Mouse (Mus musculus) hindbrain, embryonic 11.5 days (tissue): ENCODE measurements around the gene Apol8. TPM values are rescaled to one million over a fixed set of nuclear protein-coding genes. Genes with fewer than 3 reads are reported as not detected.

ENCODE experiments used
- ATAC-seq: fragments of 200-750 bp; cut with Nextera tagmentation; 2 replicates; pipeline ENCODE4 v1.8.0; 2017; ENCODE audit warnings: mild to moderate bottlenecking, moderate TSS enrichment, moderate library complexity; ENCODE audit not compliant: low FRiP score
- DNase-seq: peaks from one replicate; pipeline ENCODE4 v3.0.0-alpha.2; 2015; ENCODE audit warnings: low spot score
- H3K27ac ChIP-seq: fragments of 300-500 bp; sonication (generic); 2 replicates; pipeline ENCODE4 v1.5.1; 2014; ENCODE audit warnings: mild to moderate bottlenecking, low read depth, low read length
- H3K27me3 ChIP-seq: fragments of 300-500 bp; sonication (generic); 2 replicates; pipeline ENCODE4 v1.6.1; 2014; ENCODE audit warnings: mild to moderate bottlenecking, low read length, moderate library complexity, mixed read lengths; ENCODE audit not compliant: control insufficient read depth, insufficient read depth
- H3K36me3 ChIP-seq: fragments of 300-500 bp; sonication (generic); 2 replicates; pipeline ENCODE4 v1.6.1; 2014; ENCODE audit warnings: mild to moderate bottlenecking, low read length, moderate library complexity, mixed read lengths; ENCODE audit not compliant: control insufficient read depth, insufficient read depth
- H3K4me1 ChIP-seq: fragments of 300-500 bp; sonication (generic); replicated peaks from 2 replicates; pipeline ENCODE4 v1.6.1; 2014; ENCODE audit warnings: low read length, mixed read lengths; ENCODE audit not compliant: control insufficient read depth, insufficient read depth
- H3K4me2 ChIP-seq: fragments of 300-500 bp; sonication (generic); replicated peaks from 2 replicates; pipeline ENCODE4 v1.6.1; 2014; ENCODE audit warnings: mild to moderate bottlenecking, low read depth, low read length
- H3K4me3 ChIP-seq: fragments of 300-500 bp; sonication (generic); 2 replicates; pipeline ENCODE4 v1.5.1; 2014; ENCODE audit warnings: low read depth, low read length
- H3K9ac ChIP-seq: fragments of 300-500 bp; sonication (generic); 2 replicates; pipeline ENCODE4 v1.6.1; 2014; ENCODE audit warnings: low read depth, low read length
- H3K9me3 ChIP-seq: fragments of 300-500 bp; sonication (generic); 2 replicates; pipeline ENCODE4 v1.6.1; 2016; ENCODE audit warnings: low read length; ENCODE audit not compliant: control insufficient read depth
- WGBS: fragments of 180-500 bp; shearing (Covaris S2); extraction: QIAGEN DNeasy Blood & Tissue Kit; methylation state at CpG from one replicate; pipeline ENCODE4 v1.1.7; 2014; 5-methylcytosine and 5-hydroxymethylcytosine counted together
- polyA plus RNA-seq: library from polyadenylated mRNA; unstranded; fragments of >200 nt; fragmentation: Nextera tagmentation; extraction: Ambion mirVana; gene quantifications from 2 replicates; pipeline ENCODE4 v1.2.1, GENCODE M21; 2014

Gene Apol8
- polyA plus RNA-seq, result 0.06 and 0.20 TPM in 2 replicates

- Histone ChIP-seq H3K27ac (no peak within 1 kb of the TSS), H3K4me1 (0 out of 2 replicates have a peak, but pooled peaks cover 2% of the 10 kb centered on the region), H3K9ac (no peak within 1 kb of the TSS), H3K9me3 (no peaks in the 10 kb centered on the region), H3K4me2 (0 out of 2 replicates have a peak within 1 kb of the TSS, but pooled peaks have one; percentile 5), H3K27me3 (no peaks in the 10 kb centered on the region), H3K36me3 (no peaks in the 10 kb centered on the region), H3K4me3 (no peak within 1 kb of the TSS)
- ATAC-seq, result no peak
- DNase-seq, result peak; percentile 83
- 10% methylated on average over 9 of the region's 9 CpGs for WGBS
Measured at GRCm38 (mm10) chr15:77756848-77757247, at the start of gene Apol8. Apol8 (minus strand) TSS chr15:77757003.

GRCm38 (mm10) chr15:77805657-77806056 lies 48.9 kb upstream of the Apol8 start:
- Histone ChIP-seq H3K4me1 (0 out of 2 replicates have a peak, but pooled peaks cover under 1% of the 10 kb centered on the region), H3K27ac (no peak overlapping the region), H3K4me3 (no peak overlapping the region), H3K9ac (no peak overlapping the region), H3K9me3 (no peaks in the 10 kb centered on the region), H3K36me3 (no peaks in the 10 kb centered on the region), H3K27me3 (no peaks in the 10 kb centered on the region), H3K4me2 (no peak overlapping the region)
- no peak for DNase-seq
- 95% methylated on average over 4 of the region's 4 CpGs for WGBS
- ATAC-seq, result no peak

- Histone ChIP-seq H3K4me2 (no peak overlapping the region), H3K9ac (no peak overlapping the region), H3K27ac (no peak overlapping the region), H3K36me3 (no peaks in the 10 kb centered on the region), H3K27me3 (no peaks in the 10 kb centered on the region), H3K9me3 (no peaks in the 10 kb centered on the region), H3K4me3 (no peak overlapping the region), H3K4me1 (0 out of 2 replicates have a peak, but pooled peaks cover under 1% of the 10 kb centered on the region)
- WGBS, result 87% methylated on average over 9 of the region's 9 CpGs
- no peak for DNase-seq
- no peak for ATAC-seq
Measured at GRCm38 (mm10) chr15:77804949-77805348, 48.1 kb upstream of the Apol8 start.

- no peak overlapping the region for H3K27ac ChIP-seq
- H3K9me3 ChIP-seq, result no peaks in the 10 kb centered on the region
- H3K9ac ChIP-seq, result no peak overlapping the region
- no peak for ATAC-seq
- no peak overlapping the region for H3K4me3 ChIP-seq
- peaks cover 3% of the 10 kb centered on the region; the same call in 1 of the 2 replicates for H3K4me1 ChIP-seq
- DNase-seq, result no peak
- no peaks in the 10 kb centered on the region for H3K27me3 ChIP-seq
- WGBS, result 85% methylated on average over 6 of the region's 6 CpGs
- no peak overlapping the region for H3K4me2 ChIP-seq
- no peaks in the 10 kb centered on the region for H3K36me3 ChIP-seq
Measured at GRCm38 (mm10) chr15:77804460-77804859, 47.7 kb upstream of the Apol8 start.

DNA sequence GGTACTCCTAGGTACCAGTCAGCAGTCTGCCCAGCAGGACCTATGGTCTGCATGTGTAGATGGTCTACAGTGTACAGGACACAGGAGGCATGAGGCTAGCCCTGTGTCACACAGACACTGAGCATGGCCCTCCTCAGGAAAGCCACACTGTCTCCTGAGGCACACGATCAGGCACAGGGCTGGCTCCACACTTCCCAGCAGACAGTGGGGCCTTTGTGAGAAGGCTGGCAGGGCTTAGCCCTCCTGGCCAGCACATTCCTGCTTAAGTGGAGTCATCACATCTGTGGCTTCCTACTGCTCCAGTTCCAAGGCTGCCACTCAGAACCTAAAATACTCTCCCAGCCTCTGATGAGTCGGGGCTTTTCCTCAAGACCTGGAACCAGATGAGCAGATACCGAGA lies 46.9 kb upstream of the Apol8 start:
- no peak for ATAC-seq
- H3K36me3 ChIP-seq, result no peaks in the 10 kb centered on the region
- H3K9ac ChIP-seq, result no peak overlapping the region
- H3K9me3 ChIP-seq, result no peaks in the 10 kb centered on the region
- WGBS, result 68% methylated on average over 3 of the region's 3 CpGs
- H3K4me1 ChIP-seq, result peaks cover 5% of the 10 kb centered on the region
- H3K27me3 ChIP-seq, result no peaks in the 10 kb centered on the region
- no peak for DNase-seq
- no peak overlapping the region for H3K27ac ChIP-seq
- no peak overlapping the region for H3K4me3 ChIP-seq
- H3K4me2 ChIP-seq, result no peak overlapping the region

DNA sequence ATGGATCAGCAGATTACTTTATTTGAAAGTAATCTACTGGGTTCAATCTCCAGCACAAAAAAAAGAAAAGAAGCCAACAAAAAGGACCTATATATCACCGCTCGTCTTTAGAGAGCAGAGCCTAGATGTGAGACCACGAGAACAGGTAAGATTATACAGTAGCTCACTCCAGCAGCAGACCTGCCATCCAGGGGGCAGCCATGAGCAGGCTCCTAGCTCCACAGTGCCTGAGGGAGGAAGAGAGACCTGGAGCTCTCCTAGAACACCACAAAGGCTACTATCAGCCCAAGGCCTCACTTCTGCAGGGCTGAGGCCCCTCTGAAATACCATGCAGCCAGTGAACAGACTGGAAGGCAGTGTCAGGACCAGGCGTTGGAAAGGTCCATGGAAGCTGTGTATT lies 46.2 kb upstream of the Apol8 start:
- Histone ChIP-seq H3K9me3 (no peaks in the 10 kb centered on the region), H3K36me3 (no peaks in the 10 kb centered on the region), H3K4me3 (no peak overlapping the region), H3K9ac (no peak overlapping the region), H3K27me3 (no peaks in the 10 kb centered on the region), H3K27ac (no peak overlapping the region), H3K4me1 (peaks cover 8% of the 10 kb centered on the region), H3K4me2 (no peak overlapping the region)
- ATAC-seq (no peak), DNase-seq (no peak)
- 86% methylated on average over 4 of the region's 4 CpGs for WGBS

DNA sequence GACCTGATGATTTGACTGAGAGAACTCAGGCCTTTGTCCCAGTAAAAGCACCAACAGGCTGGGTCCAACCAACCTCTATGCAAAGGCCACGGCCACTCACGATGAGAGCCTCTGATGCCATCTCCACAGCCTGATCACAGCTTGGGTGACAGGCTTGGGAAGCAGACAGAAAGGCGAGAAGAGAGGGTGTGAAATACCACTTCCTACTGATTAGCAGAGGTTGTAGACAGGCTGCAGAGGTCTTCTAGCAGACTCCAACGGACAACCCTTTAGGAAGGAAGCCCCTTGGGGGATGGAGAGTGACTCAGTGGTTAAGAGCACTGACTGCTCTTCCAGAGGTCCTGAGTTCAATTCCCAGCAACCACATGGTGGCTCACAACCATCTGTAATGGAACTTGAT lies 44.4 kb upstream of the Apol8 start:
- no peak for DNase-seq
- no peaks in the 10 kb centered on the region for H3K27me3 ChIP-seq
- WGBS, result 77% methylated on average over 4 of the region's 4 CpGs
- no peak overlapping the region for H3K9ac ChIP-seq
- H3K36me3 ChIP-seq, result no peaks in the 10 kb centered on the region
- H3K4me3 ChIP-seq, result no peak overlapping the region
- H3K4me1 ChIP-seq, result peaks cover 10% of the 10 kb centered on the region
- H3K4me2 ChIP-seq, result no peak overlapping the region
- no peak overlapping the region for H3K27ac ChIP-seq
- H3K9me3 ChIP-seq, result no peaks in the 10 kb centered on the region
- ATAC-seq, result no peak

DNA sequence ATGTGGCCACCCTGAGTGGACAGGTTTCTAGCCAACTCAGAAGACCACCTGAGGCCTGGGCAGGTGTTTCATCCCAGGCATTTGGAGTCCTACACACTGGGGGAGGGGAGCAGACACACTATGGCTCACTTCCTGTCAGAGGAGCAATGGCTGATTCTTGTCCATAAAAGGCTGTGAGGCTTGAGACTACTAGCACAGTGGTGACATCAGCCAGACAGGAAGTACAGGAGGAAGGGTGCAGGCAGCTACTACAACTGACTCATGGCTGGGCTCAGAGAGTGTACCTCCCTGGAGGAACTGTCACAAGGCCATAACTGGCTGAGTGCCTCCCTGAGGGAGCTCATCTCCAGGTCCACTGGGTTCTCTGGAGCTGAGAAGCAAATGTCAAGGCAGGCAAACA lies 43.7 kb upstream of the Apol8 start:
- no peaks in the 10 kb centered on the region for H3K36me3 ChIP-seq
- DNase-seq (no peak), ATAC-seq (no peak)
- H3K4me2 ChIP-seq, result no peak overlapping the region
- no peaks in the 10 kb centered on the region for H3K9me3 ChIP-seq
- no peak overlapping the region for H3K27ac ChIP-seq
- H3K4me1 ChIP-seq, result peaks cover 10% of the 10 kb centered on the region
- H3K4me3 ChIP-seq, result no peak overlapping the region
- H3K9ac ChIP-seq, result no peak overlapping the region
- no peaks in the 10 kb centered on the region for H3K27me3 ChIP-seq

DNA sequence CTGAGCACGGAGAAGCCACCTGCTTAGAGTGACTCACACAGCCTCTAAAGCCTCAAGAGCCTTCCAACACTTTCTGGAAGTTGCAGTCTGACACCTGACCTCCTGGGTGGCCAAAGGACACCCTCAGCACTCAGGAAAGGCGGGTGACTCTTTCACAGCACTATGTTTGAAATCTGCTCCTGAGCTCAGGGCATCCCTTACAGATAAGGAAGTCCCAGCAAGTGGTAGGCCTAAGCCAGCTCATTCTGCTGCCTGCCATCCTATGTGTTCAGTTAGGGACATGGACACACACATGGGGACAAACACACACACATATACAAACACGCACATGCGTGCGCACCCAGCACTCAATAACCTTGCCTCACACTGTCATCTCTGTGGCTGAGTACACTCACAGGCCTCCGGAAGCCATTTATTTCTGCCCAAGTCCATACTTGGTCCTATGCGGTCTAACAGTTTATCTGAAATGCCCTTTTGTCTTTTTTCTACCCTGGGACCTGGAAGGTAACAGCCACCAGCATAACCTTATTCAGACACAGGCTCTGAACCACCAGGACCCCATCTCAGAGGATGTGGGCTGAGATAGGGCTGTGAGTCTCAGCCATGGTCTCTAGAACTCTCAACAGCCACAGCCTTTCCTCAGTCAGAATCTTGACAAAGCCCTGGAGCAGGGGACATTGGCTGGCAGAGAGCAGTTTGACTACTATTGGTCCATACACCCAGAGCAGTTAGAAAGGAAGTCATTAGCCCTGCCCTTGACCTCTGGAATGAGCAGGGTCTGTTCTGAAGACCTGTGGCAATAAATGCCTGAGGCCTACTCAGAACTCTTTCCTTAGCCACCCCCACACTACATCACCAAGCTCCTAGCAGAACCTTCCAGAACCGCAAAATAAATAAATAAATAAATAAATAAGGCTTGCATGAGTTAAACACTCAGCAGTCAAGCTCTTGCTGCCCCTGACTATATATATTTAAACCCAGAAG lies 43.0 kb upstream of the Apol8 start:
- H3K4me3 ChIP-seq, result no peak overlapping the region
- DNase-seq (no peak), ATAC-seq (no peak)
- no peaks in the 10 kb centered on the region for H3K27me3 ChIP-seq
- peaks cover 10% of the 10 kb centered on the region for H3K4me1 ChIP-seq
- WGBS, result 86% methylated on average over 8 of the region's 8 CpGs
- H3K36me3 ChIP-seq, result no peaks in the 10 kb centered on the region
- H3K4me2 ChIP-seq, result no peak overlapping the region
- no peak overlapping the region for H3K9ac ChIP-seq
- H3K9me3 ChIP-seq, result no peaks in the 10 kb centered on the region
- peak overlapping the region; percentile 30; the same call in 1 of the 2 replicates for H3K27ac ChIP-seq
